Mouse (Mus musculus) retina, postnatal 1 day (tissue): ENCODE results near the gene Gm5799.
"Not testable (repeated sequence)": the region's sequence is repeated elsewhere in the genome, so short reads cannot be mapped to it uniquely, and the experiment has no call there.

Experiments used
- DNase-seq: peaks from one replicate; pipeline ENCODE4 v3.0.0-alpha.2; 2012

Gene Gm5799

DNA sequence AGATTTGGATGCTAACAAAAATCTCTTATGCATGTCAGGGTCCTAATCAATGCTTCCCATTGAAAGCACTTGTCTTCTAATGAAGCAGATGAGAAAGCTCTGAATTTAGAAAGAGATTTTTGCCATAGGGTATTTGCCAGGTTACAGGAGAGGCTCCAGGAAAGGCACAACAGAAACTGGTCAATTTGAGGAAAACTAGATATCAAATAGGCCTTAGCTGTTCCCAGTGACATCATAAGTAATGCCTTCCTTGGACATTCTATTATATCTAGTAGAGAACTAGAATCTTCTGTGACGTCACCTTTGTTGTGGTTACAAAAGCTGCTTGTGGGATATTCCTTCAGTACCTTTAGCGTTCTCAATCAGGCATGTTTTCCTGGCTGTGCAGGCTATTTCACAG is at the start of gene Gm5799:
Gene Gm5799 (plus strand): TSS at position 301 of the 400 bp plus-strand sequence.
- not testable (repeated sequence) for DNase-seq

DNA sequence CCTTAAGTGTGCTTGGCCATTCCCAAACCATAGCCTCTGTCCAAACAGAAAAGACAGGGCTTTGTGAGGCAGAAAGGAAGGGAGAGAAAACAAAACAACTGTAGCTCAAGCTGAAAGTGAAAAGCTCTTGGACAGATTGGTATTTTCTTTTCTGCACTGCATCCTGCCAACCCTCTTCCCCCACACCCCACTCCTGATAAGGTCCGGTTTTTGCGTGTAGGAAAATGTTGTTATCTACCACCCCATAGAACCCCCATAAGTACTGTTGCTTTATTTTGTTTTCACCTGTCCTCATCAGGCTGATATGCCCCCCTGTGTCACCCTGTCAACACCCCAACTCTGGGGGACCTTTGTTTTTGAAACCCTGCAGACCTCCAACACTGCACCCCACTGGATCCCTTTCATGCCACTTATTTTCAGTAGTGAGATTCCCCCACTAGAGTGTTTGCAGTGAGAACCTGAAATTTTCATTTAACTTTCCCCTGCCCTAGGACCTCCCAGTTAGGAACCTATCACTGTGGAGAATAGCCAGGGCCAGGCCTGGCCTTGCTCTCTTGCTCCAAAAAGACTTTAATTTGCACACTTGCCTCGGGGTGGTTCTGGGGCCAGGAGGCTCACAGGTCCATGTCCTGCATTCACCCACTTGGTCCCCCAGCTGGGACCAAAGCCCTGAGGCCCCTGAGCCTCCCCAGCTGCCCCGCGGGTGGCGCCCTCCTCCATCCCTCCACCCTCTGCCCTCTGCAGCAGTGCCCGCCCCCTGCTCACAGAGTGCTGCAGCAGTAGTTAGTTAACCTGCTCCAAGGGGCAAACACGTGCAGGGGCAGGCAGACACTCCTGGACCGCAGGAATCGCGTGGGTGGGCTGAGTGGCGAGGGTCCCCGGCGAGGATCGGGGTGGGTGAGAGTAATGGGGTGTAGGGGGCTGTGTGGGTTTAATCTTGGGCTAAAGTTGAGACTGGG is 12.0 kb upstream of the Gm5799 start:
- DNase-seq: peak; percentile 4

DNA sequence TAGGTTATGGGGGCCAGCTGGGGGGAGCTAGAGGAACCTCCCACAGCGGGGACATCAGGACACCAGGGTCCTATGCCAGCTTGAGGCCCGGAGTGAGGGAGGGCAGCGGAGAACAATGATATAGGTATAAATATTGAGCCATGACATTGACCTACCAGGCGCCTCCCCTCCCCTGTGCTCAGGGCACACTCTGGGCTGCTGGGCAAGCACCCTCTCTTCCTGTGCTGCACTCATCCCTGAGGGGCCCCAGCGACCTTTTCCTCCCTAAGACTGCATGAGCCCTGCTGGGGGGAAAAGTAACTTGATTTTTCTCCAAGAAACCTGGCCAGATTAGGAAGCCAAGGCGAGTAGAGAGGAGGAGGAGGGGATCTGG is 11.4 kb upstream of the Gm5799 start:
- not testable (repeated sequence) for DNase-seq

DNA sequence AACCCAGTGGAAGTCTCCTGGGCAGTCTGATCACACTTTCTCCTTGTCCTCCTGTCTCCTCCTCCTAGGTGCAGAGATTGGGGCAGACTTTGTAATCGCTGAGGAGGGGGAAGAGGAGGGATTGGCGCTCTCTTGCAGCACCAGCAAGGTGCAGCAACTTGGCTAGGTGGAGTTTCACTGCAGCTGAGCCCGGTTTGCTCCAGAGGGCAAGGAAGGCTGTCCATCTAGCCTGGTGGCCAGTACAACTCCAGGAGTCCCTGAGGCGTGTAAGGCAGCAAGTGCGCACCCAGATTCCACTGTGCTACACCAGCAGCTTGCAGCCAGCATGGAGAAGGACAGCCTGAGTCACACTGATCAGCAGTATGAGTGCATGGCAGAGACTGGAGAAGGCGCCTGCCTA is 11.0 kb upstream of the Gm5799 start:
- peak; percentile 7 for DNase-seq

DNA sequence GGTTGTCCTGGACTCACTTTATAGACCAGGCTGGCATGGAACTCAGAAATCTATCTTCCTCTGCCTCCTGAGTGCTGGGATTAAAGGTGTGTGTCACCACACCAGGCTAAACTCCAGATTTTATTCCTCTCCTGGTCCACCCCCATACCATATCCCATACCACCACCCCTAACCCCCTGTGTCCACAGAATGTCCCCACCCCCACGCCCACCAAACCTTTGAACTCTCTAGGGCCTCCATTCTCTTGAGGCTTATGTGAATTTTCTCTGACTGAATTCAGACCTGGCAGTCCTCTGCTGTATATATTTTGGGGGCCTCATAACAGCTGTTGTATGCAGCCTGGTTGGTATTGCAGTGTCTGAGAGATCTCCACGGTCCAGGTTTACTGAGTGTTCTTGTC is 5.2 kb upstream of the Gm5799 start:
- DNase-seq: not testable (repeated sequence)

DNA sequence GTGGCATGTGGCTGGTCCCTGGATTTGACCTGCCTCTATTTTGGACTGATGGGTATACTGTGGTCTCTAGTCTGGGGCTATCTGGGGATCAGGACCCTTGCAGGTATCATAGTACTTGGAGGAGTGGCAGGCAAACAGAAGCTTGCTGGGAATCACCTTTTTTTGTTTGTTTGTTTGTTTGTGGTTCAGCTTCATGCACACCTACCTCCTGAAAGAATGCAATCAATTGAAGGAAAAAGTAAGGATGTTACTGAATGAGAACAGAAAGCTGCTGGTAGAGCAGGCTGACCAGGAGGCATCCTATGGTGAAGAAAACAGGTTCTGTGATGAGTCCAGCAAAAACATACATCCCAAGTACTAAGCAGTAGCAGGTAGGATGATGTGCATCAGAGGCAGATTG is 2.9 kb downstream of the Gm5799 start:
- not testable (repeated sequence) for DNase-seq

DNA sequence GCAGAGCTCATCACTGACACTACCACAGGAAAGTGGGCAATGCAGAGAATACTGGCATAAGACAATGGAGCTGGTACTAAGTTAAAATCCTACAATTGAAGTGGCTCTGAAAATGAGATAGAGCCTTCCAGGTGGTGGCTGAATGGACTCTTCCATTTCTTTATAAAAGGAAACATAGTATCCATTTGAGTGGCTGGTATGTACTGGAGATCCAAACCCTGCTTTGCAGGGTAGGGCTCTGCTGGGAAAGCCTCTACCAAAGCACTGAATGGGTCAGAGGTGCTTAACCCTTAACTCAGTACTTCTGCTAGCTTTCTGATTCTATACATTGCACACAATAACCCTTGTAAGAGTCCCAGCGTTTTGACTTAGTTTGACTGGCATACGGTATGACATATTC is 8.9 kb downstream of the Gm5799 start:
- not testable (repeated sequence) for DNase-seq

DNA sequence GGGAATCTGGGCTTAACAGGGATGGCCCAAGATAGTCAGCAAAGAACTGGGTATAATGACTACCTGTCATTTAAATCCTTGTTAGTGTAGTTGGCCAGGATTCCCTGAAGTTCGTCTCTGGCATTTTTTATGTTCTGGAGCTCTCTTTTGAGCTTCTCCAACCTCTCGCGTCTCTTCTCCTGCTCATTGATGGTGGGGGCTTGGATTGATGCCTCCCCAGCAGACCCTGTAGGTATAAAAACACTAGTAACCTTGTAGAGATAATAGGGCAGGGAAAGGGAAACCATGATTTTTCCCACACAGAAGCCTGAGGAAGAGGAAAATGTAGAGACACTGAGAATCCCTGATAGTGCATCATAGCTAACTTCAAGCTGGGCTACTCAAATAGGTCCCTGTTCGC is 34.6 kb downstream of the Gm5799 start:
- not testable (repeated sequence) for DNase-seq

DNA sequence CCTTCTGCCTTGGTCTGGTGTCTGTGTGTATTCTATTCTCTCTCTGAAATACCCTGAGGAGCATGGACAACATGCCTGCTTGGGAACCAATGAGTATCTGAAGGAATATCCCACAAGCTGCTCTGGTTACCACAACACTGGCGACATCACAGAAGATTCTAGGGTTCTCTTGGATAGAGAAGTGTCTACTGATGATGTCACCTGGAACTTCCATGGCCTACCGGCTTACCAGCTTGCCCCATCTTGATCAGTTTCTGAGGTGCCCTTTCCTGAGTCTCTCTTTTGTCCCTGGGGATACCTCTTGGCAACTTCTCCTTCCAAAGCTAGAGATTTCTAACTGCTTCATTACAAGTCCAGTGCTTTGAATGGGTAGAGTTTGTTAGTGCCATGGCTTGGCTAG is 35.7 kb downstream of the Gm5799 start, which contains the start of gene Gm17654:
Gene Gm17654 (minus strand): TSS at position 101 of the 400 bp plus-strand sequence.
- DNase-seq: not testable (repeated sequence)
